Mouse (Mus musculus) embryonic facial prominence, embryonic 11.5 days (tissue): ENCODE data around the gene Ormdl1. TPM values are rescaled to one million over a fixed set of nuclear protein-coding genes. Genes with fewer than 3 reads are reported as not detected.

Experiments
- ATAC-seq: fragments of 200-750 bp; cut with Nextera tagmentation; replicated peaks from 2 replicates; pipeline ENCODE4 v1.8.0; 2017; ENCODE audit warnings: low read depth; ENCODE audit not compliant: insufficient number of reproducible peaks, low FRiP score, low TSS enrichment
- DNase-seq: peaks from one replicate; pipeline ENCODE4 v3.0.0-alpha.2; 2015; ENCODE audit warnings: low spot score
- H3K27ac ChIP-seq: fragments of 300-500 bp; sonication (generic); replicated peaks from 2 replicates; pipeline ENCODE4 v1.5.1; 2014; ENCODE audit warnings: mild to moderate bottlenecking, low read depth, low read length, control low read depth
- H3K27me3 ChIP-seq: fragments of 300-500 bp; sonication (generic); 2 replicates; pipeline ENCODE4 v1.6.1; 2014; ENCODE audit warnings: mild to moderate bottlenecking, low read length, moderate library complexity, mixed read lengths; ENCODE audit not compliant: control insufficient read depth, insufficient read depth
- H3K36me3 ChIP-seq: fragments of 300-500 bp; sonication (generic); replicated peaks from 2 replicates; pipeline ENCODE4 v1.6.1; 2014; ENCODE audit warnings: low read depth, mild to moderate bottlenecking, low read length, moderate library complexity, mixed read lengths; ENCODE audit not compliant: control insufficient read depth, insufficient read depth
- H3K4me1 ChIP-seq: fragments of 300-500 bp; sonication (generic); 2 replicates; pipeline ENCODE4 v1.6.1; 2014; ENCODE audit warnings: low read length, mixed read lengths; ENCODE audit not compliant: control insufficient read depth, insufficient read depth
- H3K4me2 ChIP-seq: fragments of 300-500 bp; sonication (generic); 2 replicates; pipeline ENCODE4 v1.6.1; 2014; ENCODE audit warnings: low read depth, mild to moderate bottlenecking, control low read depth, low read length, moderate library complexity
- H3K4me3 ChIP-seq: fragments of 300-500 bp; sonication (generic); 2 replicates; pipeline ENCODE4 v1.5.1; 2014; ENCODE audit warnings: low read depth, low read length, control low read depth
- H3K9ac ChIP-seq: fragments of 300-500 bp; sonication (generic); replicated peaks from 2 replicates; pipeline ENCODE4 v1.6.1; 2014; ENCODE audit warnings: mild to moderate bottlenecking, control low read depth, low read length
- H3K9me3 ChIP-seq: fragments of 300-500 bp; sonication (generic); replicated peaks from 2 replicates; pipeline ENCODE4 v1.6.1; 2016; ENCODE audit warnings: mild to moderate bottlenecking, low read length, inconsistent platforms, mixed read lengths; ENCODE audit not compliant: control insufficient read depth
- WGBS: fragments of 180-500 bp; shearing (Covaris S2); extraction: QIAGEN DNeasy Blood & Tissue Kit; methylation state at CpG from one replicate; pipeline ENCODE4 v1.1.7; 2014; 5-methylcytosine and 5-hydroxymethylcytosine counted together
- polyA plus RNA-seq: library from polyadenylated mRNA; unstranded; fragments of >200 nt; fragmentation: Nextera tagmentation; extraction: Ambion mirVana; gene quantifications from 2 replicates; pipeline ENCODE4 v1.2.1, GENCODE M21; 2014

Ormdl1 gene
- polyA plus RNA-seq, 1 experiment from 2014 or later, result 72.1 TPM

DNA sequence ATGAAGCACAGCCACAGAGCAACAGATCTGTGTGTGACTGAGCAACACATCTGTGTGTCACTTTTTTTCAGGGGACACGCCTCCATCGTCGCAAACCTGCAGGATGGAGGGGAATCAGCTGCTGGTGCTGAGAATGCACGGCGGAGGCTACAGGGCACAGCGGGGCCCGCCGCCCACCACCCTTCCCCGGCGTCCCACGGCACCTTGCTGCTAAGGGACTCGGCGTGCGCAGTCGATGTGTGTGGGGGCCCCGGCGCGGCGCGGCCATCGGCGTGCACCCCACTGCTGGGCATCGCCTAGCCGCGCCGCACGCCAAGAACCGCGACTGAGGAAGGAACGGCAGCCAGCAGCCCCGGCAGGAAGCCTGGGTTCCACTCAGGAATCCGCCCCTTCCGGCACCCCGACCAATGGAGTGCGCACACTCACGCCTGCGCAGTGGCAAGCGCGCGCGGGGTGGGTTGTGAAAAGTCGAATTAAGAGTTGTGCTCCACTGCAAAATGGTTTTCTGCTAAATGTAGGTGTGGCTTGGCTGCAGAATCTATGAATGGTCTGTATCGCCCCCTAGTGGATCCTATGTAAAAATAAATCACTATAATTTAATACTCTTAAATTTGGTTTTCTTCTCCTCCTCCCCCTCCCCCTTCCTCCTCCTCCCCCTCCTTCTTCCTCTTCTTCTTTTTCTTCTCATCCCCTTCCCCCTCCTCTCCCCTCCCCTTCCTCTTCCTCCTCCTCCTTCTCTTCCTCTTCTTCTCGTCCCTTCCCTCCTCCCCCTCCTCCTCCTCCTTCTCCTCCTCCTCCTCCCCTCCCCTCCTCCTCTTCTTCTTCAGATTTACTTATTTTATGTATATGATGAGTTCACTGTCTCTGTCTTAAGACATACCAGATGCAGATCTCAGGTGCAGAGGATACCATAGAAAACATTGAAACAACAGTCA is 55.7 kb downstream of the Ormdl1 start, which contains the start of the genes Asdurf, Gm28551 and Asnsd1:
TSS of gene Asdurf (minus strand) at position 293 of the 935 bp plus-strand sequence.
TSS of gene Gm28551 (minus strand) at position 341 of the 935 bp plus-strand sequence.
TSS of gene Asnsd1 (minus strand) at position 426 of the 935 bp plus-strand sequence.
- under 1% methylated on average over 43 of the region's 44 CpGs for WGBS
- no peaks in the 10 kb centered on the region for H3K4me1 ChIP-seq
- no peaks in the 10 kb centered on the region for H3K27me3 ChIP-seq
- ATAC-seq (peak; percentile 99), DNase-seq (peak; percentile 97)
- H3K27ac ChIP-seq, result 0 out of 2 replicates have a peak within 1 kb of the TSS, but pooled peaks have one; percentile 65
- H3K4me3 ChIP-seq, result peak within 1 kb of the TSS; percentile 85
- H3K9me3 ChIP-seq, result no peaks in the 10 kb centered on the region
- peak within 1 kb of the TSS; percentile 39 for H3K4me2 ChIP-seq
- no peaks in the 10 kb centered on the region; the same call in 1 of the 2 replicates for H3K36me3 ChIP-seq
- peak within 1 kb of the TSS; percentile 95 for H3K9ac ChIP-seq

DNA sequence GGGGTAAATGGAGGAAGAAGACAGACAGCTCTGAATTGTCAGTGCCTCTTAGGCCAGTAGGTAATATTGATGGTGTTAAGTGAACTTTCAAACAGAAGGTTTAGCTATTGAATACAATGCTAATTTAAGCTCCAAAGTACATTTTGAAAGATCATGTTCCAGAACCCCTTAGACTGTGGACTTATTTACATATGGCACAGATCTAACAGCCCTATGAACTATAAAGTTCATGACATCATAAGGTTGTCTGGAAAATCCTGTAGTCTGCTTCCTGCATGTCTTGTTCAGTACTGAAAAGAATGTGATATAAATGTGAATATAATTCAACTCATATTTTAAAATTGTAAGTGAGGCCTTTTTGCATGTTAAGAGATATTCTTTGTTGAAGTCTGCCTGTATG is 62.1 kb downstream of the Ormdl1 start:
- no peak overlapping the region for H3K4me2 ChIP-seq
- DNase-seq (no peak), ATAC-seq (no peak)
- H3K27ac ChIP-seq, result no peak overlapping the region
- H3K9ac ChIP-seq, result no peak overlapping the region
- H3K4me3 ChIP-seq, result no peak overlapping the region
- no peaks in the 10 kb centered on the region for H3K4me1 ChIP-seq
- H3K27me3 ChIP-seq, result no peaks in the 10 kb centered on the region
- no peaks in the 10 kb centered on the region for H3K9me3 ChIP-seq
- no peaks in the 10 kb centered on the region for H3K36me3 ChIP-seq

Other genes starting within 250 kb of the Ormdl1 start
- gene Mstn, start 235.5 kb upstream of the Ormdl1 start, polyA plus RNA-seq, result 2.6 and 4.3 TPM in 2 replicates
- gene 1700019A02Rik, start 109.5 kb upstream of the Ormdl1 start, polyA plus RNA-seq, result not detected in 2 replicates
- gene Pms1, start 77 bp upstream of the Ormdl1 start, polyA plus RNA-seq, result 21.6 and 25.9 TPM in 2 replicates
- not detected in 2 replicates for gene Gm28778, start within 50 bp of the Ormdl1 start, polyA plus RNA-seq
- gene Osgepl1, start 16.5 kb downstream of the Ormdl1 start, polyA plus RNA-seq, result 25.6 and 26.6 TPM in 2 replicates
- not detected in 2 replicates for gene Asdurf, start 55.5 kb downstream of the Ormdl1 start, polyA plus RNA-seq
- 1.4 and 1.6 TPM in 2 replicates for gene Gm28551, start 55.6 kb downstream of the Ormdl1 start, polyA plus RNA-seq
- gene Asnsd1, start 55.7 kb downstream of the Ormdl1 start, polyA plus RNA-seq, result 114 and 138 TPM in 2 replicates